Mouse (Mus musculus) MEL (cell line): ENCODE measurements at regions not wholly inside any gene's neighbourhood (a gene's known extent, or its start where the extent isn't known, plus 50 kb on each side); places are given as distances from the start of the nearest gene placed in this dataset.

Experiments used
- DNase-seq: peaks from one replicate; pipeline ENCODE4 v3.0.0; 2011; ENCODE audit warnings: low read depth, low spot score
- H3K27ac ChIP-seq: 2 replicates; pipeline ENCODE4 v1.5.1; 2012; ENCODE audit warnings: low read depth, mild to moderate bottlenecking, control low read depth, low read length, moderate library complexity; ENCODE audit not compliant: control insufficient read depth
- H3K27me3 ChIP-seq, 2 experiments: fragments of 150-350 bp in 1 of 2; sonication (generic) in 1 of 2; 2 replicates each; pipeline ENCODE4 v1.6.1; 2012; ENCODE audit warnings: low read length in 2 of 2, mild to moderate bottlenecking in 2 of 2, improper control_type of control experiment in 1 of 2, moderate library complexity in 1 of 2; ENCODE audit not compliant: insufficient read depth in 2 of 2, control insufficient read depth in 1 of 2
- H3K36me3 ChIP-seq, 2 experiments: 2 replicates each; pipeline ENCODE4 v1.6.1; 2012 to 2014; ENCODE audit warnings: low read length in 2 of 2, improper control_type of control experiment in 1 of 2, inconsistent platforms in 1 of 2, mild to moderate bottlenecking in 1 of 2; ENCODE audit not compliant: insufficient read depth in 2 of 2, control insufficient read depth in 1 of 2
- H3K4me1 ChIP-seq, 2 experiments: fragments of 150-350 bp in 1 of 2; sonication (generic) in 1 of 2; 2 replicates each; pipeline ENCODE4 v1.6.1; 2012; ENCODE audit warnings: low read length in 2 of 2, improper control_type of control experiment in 1 of 2, mild to moderate bottlenecking in 1 of 2; ENCODE audit not compliant: insufficient read depth in 2 of 2, control insufficient read depth in 1 of 2
- H3K4me3 ChIP-seq, 2 experiments: fragments of 150-350 bp in 1 of 2; sonication (generic) in 1 of 2; 2 replicates each; pipeline ENCODE4 v1.5.1; 2012; ENCODE audit warnings: low read depth in 2 of 2, low read length in 2 of 2, mild to moderate bottlenecking in 2 of 2, moderate library complexity in 2 of 2, control low read depth in 1 of 2, improper control_type of control experiment in 1 of 2; ENCODE audit not compliant: control insufficient read depth in 1 of 2, insufficient read depth in 1 of 2
- H3K79me2 ChIP-seq: 2 replicates; pipeline ENCODE4 v1.6.1; 2012; ENCODE audit warnings: mild to moderate bottlenecking, low read length, moderate library complexity; ENCODE audit not compliant: control insufficient read depth, poor library complexity, insufficient read depth
- H3K9ac ChIP-seq: 2 replicates; pipeline ENCODE4 v1.6.1; 2012; ENCODE audit warnings: low read depth, mild to moderate bottlenecking, control low read depth, low read length, moderate library complexity; ENCODE audit not compliant: control insufficient read depth, poor library complexity, severe bottlenecking
- H3K9me3 ChIP-seq: fragments of 150-350 bp; sonication (generic); replicated peaks from 2 replicates; pipeline ENCODE4 v1.6.1; 2012; ENCODE audit warnings: mild to moderate bottlenecking, low read length, improper control_type of control experiment, moderate library complexity; ENCODE audit not compliant: insufficient read depth
- BHLHE40 ChIP-seq: IDR thresholded peaks from 2 replicates; pipeline ENCODE4 v1.6.1; 2012; ENCODE audit warnings: low read depth, mild to moderate bottlenecking, inconsistent platforms, low read length, improper control_type of control experiment, borderline replicate concordance
- CHD1 ChIP-seq: IDR thresholded peaks from 2 replicates; pipeline ENCODE4 v1.6.1; 2012; ENCODE audit warnings: low read depth, mild to moderate bottlenecking, inconsistent platforms, low read length, improper control_type of control experiment
- CHD2 ChIP-seq: IDR thresholded peaks from 2 replicates; pipeline ENCODE4 v1.6.1; 2011; ENCODE audit warnings: low read length, improper control_type of control experiment
- E2F4 ChIP-seq: IDR thresholded peaks from 2 replicates; pipeline ENCODE4 v1.6.1; 2011; ENCODE audit warnings: low read depth, low read length, improper control_type of control experiment, borderline replicate concordance
- ELF1 ChIP-seq: IDR thresholded peaks from 2 replicates; pipeline ENCODE4 v1.6.1; 2014; ENCODE audit warnings: low read depth, mild to moderate bottlenecking, inconsistent platforms, low read length, improper control_type of control experiment, moderate library complexity
- ETS1 ChIP-seq: IDR thresholded peaks from 2 replicates; pipeline ENCODE4 v1.6.1; 2012; ENCODE audit warnings: low read depth, mild to moderate bottlenecking, inconsistent platforms, low read length, improper control_type of control experiment, moderate library complexity
- MAX ChIP-seq: IDR thresholded peaks from 2 replicates; pipeline ENCODE4 v1.6.1; 2011; ENCODE audit warnings: low read length, improper control_type of control experiment
- MAZ ChIP-seq: IDR thresholded peaks from 2 replicates; pipeline ENCODE4 v1.6.1; 2012; ENCODE audit warnings: low read depth, mild to moderate bottlenecking, inconsistent platforms, low read length, improper control_type of control experiment
- MEF2A ChIP-seq: IDR thresholded peaks from 2 replicates; pipeline ENCODE4 v1.6.1; 2014; ENCODE audit warnings: low read depth, mild to moderate bottlenecking, inconsistent platforms, low read length, improper control_type of control experiment; ENCODE audit not compliant: poor library complexity, insufficient replicate concordance, severe bottlenecking; ENCODE audit errors: extremely low read depth
- MYC ChIP-seq: IDR thresholded peaks from 2 replicates; pipeline ENCODE4 v1.6.1; 2011; ENCODE audit warnings: low read depth, mild to moderate bottlenecking, low read length, improper control_type of control experiment, moderate library complexity
- NRF1 ChIP-seq: IDR thresholded peaks from 2 replicates; pipeline ENCODE4 v1.6.1; 2014; ENCODE audit warnings: low read depth, mild to moderate bottlenecking, inconsistent platforms, low read length, improper control_type of control experiment, moderate library complexity; ENCODE audit not compliant: poor library complexity, insufficient read depth, severe bottlenecking
- POLR2A ChIP-seq, 2 experiments: IDR thresholded peaks; 2 replicates each; pipeline ENCODE4 v1.6.1; 2011 to 2012; ENCODE audit warnings: low read length in 2 of 2, mild to moderate bottlenecking in 2 of 2, control low read depth in 1 of 2, improper control_type of control experiment in 1 of 2, low read depth in 1 of 2, moderate library complexity in 1 of 2; ENCODE audit not compliant: control insufficient read depth in 1 of 2, insufficient read depth in 1 of 2, poor library complexity in 1 of 2
- POLR2AphosphoS5 ChIP-seq: IDR thresholded peaks from 2 replicates; pipeline ENCODE4 v1.6.1; 2012; ENCODE audit warnings: low read depth, borderline replicate concordance, mild to moderate bottlenecking, inconsistent platforms, low read length, moderate library complexity, mixed read lengths
- RAD21 ChIP-seq: IDR thresholded peaks from 2 replicates; pipeline ENCODE4 v1.6.1; 2011; ENCODE audit warnings: mild to moderate bottlenecking, low read depth, low read length, improper control_type of control experiment
- RCOR1 ChIP-seq: IDR thresholded peaks from 2 replicates; pipeline ENCODE4 v1.6.1; 2012; ENCODE audit warnings: low read depth, mild to moderate bottlenecking, inconsistent platforms, low read length, improper control_type of control experiment
- SIN3A ChIP-seq: IDR thresholded peaks from 2 replicates; pipeline ENCODE4 v1.6.1; 2012; ENCODE audit warnings: low read length, improper control_type of control experiment, inconsistent platforms
- SMC3 ChIP-seq: IDR thresholded peaks from 2 replicates; pipeline ENCODE4 v1.6.1; 2011; ENCODE audit warnings: low read depth, low read length, improper control_type of control experiment
- TBP ChIP-seq: IDR thresholded peaks from 2 replicates; pipeline ENCODE4 v1.8.0; 2011; ENCODE audit warnings: low read depth, low read length, improper control_type of control experiment
- TCF12 ChIP-seq: IDR thresholded peaks from 2 replicates; pipeline ENCODE4 v1.6.1; 2014; ENCODE audit warnings: low read depth, mild to moderate bottlenecking, inconsistent platforms, low read length, improper control_type of control experiment, moderate library complexity
- ZC3H11A ChIP-seq: IDR thresholded peaks from 2 replicates; pipeline ENCODE4 v1.6.1; 2012; ENCODE audit warnings: low read depth, mild to moderate bottlenecking, inconsistent platforms, low read length, improper control_type of control experiment
- ZMIZ1 ChIP-seq: IDR thresholded peaks from 2 replicates; pipeline ENCODE4 v1.6.1; 2012; ENCODE audit warnings: low read depth, mild to moderate bottlenecking, inconsistent platforms, low read length, improper control_type of control experiment, moderate library complexity

GRCm38 (mm10) chr4:131493726-131494125, 344.4 kb downstream of the Ptpru start:
- Histone ChIP-seq H3K9ac (no peak overlapping the region), H3K36me3 (no peaks in the 10 kb centered on the region), H3K9me3 (no peaks in the 10 kb centered on the region), H3K79me2 (no peaks in the 10 kb centered on the region), H3K27me3 (no peaks in the 10 kb centered on the region), H3K4me1 (no peaks in the 10 kb centered on the region), H3K4me3 (no peak overlapping the region), H3K27ac (no peak overlapping the region)
- DNase-seq: no peak
- no peak for TF ChIP-seq ZC3H11A
- no peak for TF ChIP-seq ELF1
- TF ChIP-seq BHLHE40: no peak
- no peak for TF ChIP-seq CHD1
- no peak for TF ChIP-seq CHD2
- TF ChIP-seq SIN3A: no peak
- TF ChIP-seq ETS1: no peak
- TF ChIP-seq TBP: no peak
- no peak for TF ChIP-seq POLR2AphosphoS5
- no peak for TF ChIP-seq TCF12
- TF ChIP-seq POLR2A (IDR thresholded peaks at IDR 0.05; ENCODE audit: control insufficient read depth in 1 of 2, insufficient read depth in 1 of 2, low read depth in 1 of 2, low read length in 2 of 2, poor library complexity in 1 of 2): no peak
- no peak for TF ChIP-seq ZMIZ1
- no peak for TF ChIP-seq MEF2A
- no peak for TF ChIP-seq MAX
- TF ChIP-seq RCOR1: no peak
- no peak for TF ChIP-seq NRF1
- TF ChIP-seq E2F4: no peak
- no peak for TF ChIP-seq MYC

- no peak overlapping the region for H3K9ac ChIP-seq
- DNase-seq: no peak
- H3K4me3 ChIP-seq: no peak overlapping the region
- H3K27me3 ChIP-seq: no peaks in the 10 kb centered on the region
- no peak overlapping the region for H3K27ac ChIP-seq
- H3K36me3 ChIP-seq: no peaks in the 10 kb centered on the region
- no peaks in the 10 kb centered on the region for H3K79me2 ChIP-seq
- H3K4me1 ChIP-seq: no peaks in the 10 kb centered on the region
- no peak for TF ChIP-seq SMC3
- no peak for TF ChIP-seq RAD21
- TF ChIP-seq CHD2: no peak
- no peak for TF ChIP-seq MAZ
- H3K9me3 ChIP-seq: no peaks in the 10 kb centered on the region
Observed at GRCm38 (mm10) chr4:131496900-131497299, 341.2 kb downstream of the Ptpru start.
